Mouse (Mus musculus) lung, postnatal 14 days (tissue): ENCODE data around the gene Mup12.
"Not testable (repeated sequence)": the region's sequence is repeated elsewhere in the genome, so short reads cannot be mapped to it uniquely, and the experiment has no call there.

Experiments used
- DNase-seq: peaks from one replicate; pipeline ENCODE4 v3.0.0; 2021

Gene Mup12

GRCm38 (mm10) chr4:60741226-60741625 is at the start of gene Mup12:
Gene Mup12, minus strand, starts transcription at chr4:60741326.
- DNase-seq, result not testable (repeated sequence)
